Mouse (Mus musculus) heart, adult 9 months (tissue): ENCODE data around the gene Umad1.

Source experiments
- DNase-seq, 2 experiments: peaks; one replicate each; pipeline ENCODE4 v3.0.0; 2022; ENCODE audit warnings: low spot score in 2 of 2

The Umad1 gene

GRCm38 (mm10) chr6:8368198-8368864 lies 109.2 kb downstream of the Umad1 start:
- DNase-seq = no peak

DNA sequence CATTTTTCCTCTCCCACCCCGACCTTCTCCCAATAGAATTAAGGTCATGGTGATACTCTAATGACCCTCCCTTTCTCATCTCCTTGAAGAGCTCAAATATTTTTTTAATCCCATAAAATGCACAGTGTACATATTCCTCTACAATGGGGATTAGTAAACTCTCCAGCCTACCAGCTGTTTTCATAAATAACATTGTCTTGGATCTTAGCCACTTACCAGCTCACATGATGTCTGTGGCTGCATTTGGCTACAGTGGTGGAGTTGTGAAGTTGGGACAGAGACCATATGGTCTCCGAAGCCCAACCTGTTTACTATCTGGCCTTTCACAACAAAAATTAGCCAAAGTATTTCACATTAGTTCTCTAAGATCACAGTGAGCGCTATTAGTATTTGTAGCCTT lies 111.5 kb downstream of the Umad1 start:
- peak; percentile 29 to 33 for DNase-seq

DNA sequence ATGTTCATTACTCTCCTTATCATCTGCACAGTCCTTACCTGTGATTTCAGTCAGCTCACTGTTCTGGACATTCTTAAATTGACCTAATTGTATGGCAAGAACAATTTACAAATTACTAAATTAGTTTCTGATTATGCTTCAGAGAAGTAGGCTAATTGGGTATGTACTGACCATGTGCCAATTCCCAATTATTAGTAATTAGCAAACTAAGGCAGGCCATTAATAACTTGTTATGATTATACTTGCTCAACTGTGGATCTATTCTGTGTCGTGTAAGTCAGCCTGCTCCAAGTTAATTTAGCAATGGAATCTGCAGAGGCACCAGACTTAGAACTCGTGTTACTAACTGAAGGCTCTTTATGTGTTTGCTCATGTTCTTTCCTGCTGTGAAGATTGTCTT lies 114.0 kb downstream of the Umad1 start:
- no peak for DNase-seq

DNA sequence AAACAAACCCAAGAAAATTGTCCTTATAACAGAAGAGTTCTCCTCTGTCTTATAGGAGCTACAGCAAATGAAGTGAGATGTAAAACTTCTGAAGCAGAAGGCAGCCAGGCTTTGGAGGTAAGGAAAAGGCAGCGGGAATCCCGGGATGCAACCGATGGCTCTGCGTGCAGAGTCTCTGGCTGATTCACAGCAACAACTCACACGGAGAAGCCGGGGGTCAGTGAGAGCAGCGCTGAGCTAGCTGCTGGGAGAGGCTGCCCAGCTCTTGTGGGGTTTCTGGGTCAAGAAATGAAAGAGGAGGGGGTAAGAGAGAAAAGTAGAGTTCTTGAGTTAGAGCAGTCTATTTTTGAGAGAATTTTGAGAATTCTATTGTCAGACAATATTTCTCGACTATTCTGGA lies 114.8 kb downstream of the Umad1 start:
- DNase-seq = no peak

DNA sequence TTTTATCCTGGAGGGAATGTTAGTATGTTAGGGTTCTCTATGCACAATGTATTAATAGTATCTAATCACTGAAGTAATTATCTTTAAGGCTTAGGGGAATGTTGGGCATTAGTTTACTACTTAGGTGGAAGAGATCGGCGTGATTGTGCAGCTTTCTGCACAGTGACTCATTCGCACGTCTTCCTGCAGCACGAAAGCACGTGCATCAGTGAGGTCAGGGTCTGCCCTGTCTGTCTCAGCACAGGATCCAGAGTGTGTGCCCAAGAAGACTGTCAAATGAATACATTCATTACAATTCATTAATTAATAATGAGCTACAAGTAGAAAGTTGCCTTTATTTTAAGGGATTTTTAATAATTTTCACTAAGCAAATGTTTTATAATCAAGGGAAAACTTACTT lies 115.2 kb downstream of the Umad1 start:
- DNase-seq = no peak

- no peak for DNase-seq
Measured at GRCm38 (mm10) chr6:8374712-8375111, 115.6 kb downstream of the Umad1 start.

DNA sequence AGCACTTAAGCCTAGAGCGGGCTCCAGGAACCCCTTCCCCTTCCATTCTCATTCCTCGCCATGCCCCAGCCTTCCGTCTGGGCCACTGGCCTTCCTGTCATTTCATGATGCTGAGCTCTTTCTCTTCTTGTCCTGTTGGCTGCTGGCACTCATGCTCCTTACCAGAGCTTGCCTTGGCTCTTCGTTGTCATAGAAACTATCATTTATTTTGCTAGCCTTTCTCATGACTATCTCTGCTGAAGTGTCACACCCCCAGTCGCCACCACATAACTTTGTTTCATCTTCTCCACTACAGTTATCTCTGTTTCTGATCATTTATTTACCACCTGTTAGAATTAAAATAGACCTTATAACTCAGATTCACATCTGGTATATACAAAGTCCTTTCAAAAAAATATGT lies 117.3 kb downstream of the Umad1 start:
- no peak for DNase-seq

GRCm38 (mm10) chr6:8377667-8378066 lies 118.6 kb downstream of the Umad1 start:
- DNase-seq = no peak

DNA sequence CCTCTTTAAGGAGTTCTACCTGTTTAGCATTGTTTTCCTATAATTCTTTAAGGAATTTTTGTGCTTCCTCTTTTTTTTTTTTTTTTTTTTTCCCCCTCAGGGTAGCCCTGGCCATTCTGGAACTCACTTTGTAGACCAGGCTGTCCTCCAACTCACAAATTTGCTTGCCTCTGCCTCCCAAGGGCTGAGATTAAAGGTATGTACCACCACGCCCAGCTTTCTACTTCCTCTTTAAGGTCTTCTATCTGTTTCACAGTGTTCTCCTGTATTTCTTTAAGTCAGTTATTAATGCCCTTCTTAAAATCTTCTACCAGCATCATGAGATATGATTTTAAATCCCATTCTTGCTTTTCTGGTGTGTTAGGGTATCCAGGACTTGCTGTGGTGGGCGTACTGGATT lies 130.2 kb downstream of the Umad1 start:
- no peak for DNase-seq

- DNase-seq = no peak
Measured at GRCm38 (mm10) chr6:8390296-8390695, 131.2 kb downstream of the Umad1 start.

DNA sequence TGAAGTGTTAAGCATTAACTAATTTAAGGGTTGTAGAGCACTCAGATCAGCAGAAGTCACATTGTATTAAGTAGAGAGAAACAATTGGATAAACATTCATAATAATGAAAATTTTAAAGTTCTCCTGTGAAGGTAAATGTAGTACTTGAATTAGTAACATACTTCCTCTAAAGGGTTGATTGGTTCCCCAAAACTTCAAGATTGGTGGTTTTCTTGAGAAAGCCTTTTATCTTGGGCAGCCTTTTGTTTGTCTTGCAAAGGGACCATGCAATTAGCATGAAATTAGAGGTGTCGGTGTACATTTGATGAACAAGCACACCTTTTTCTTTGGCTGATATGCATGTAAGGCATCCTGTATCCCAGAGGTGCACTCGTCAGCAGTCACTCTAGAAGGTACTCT lies 131.8 kb downstream of the Umad1 start:
- no peak for DNase-seq

- DNase-seq = no peak
Measured at GRCm38 (mm10) chr6:8393029-8393428, 133.9 kb downstream of the Umad1 start.

DNA sequence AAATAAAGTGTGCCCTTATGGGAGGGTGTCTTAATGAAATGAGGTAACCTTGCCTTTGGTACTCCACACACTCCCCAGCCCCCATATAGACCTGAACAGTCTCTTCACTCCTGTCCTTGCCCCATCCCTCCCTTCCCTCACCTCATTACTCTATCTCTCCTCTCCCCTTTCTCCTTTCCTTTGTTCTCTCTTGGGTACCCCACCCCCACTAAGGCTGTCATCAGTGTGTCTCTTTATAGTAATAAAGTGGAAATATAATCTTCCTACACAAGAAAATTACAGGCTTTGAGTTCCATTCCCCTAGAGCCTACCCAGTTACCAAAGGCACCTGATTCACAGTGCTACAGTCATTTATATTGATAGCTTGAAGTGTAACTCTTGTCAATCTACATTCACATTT lies 135.0 kb downstream of the Umad1 start:
- DNase-seq = no peak

DNA sequence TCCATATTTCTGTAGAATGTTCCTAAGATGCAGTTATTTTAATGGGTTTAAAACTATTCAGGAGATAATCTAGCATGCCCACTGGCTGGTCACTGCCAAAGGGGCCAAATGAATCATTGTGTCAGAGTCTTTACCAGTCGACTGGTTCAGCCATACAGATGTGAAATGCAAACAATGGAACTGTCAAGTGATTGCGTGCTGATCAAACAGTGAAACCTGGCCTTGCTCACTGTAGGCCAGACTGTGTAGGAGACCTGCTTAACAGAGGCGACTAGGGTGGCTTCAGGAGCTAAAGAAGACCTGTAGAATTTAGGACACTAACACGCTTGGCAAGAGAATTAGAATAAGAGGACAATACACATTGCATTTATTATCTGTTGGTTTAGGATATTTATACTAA lies 136.0 kb downstream of the Umad1 start:
- no peak for DNase-seq

- no peak for DNase-seq
Measured at GRCm38 (mm10) chr6:8397252-8397651, 138.2 kb downstream of the Umad1 start.

DNA sequence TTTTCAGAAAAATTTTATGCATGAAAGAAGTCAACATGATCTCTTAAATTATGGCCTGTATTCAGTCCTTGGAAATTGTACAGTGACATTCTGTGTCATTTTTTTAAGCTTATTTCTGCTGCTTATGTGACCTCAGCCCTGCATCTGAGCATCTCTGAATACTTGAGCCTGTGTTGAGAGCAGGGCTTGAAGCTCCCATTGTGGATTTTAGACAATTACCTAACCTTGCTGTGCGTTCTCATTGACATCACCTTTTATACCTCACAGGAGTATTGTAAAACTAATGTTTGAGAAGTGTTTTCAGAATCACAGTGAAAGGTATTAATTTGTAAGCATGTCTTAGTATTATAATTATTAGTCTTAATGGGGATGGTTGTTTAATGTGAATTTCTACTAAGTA lies 140.6 kb downstream of the Umad1 start:
- no peak for DNase-seq

DNA sequence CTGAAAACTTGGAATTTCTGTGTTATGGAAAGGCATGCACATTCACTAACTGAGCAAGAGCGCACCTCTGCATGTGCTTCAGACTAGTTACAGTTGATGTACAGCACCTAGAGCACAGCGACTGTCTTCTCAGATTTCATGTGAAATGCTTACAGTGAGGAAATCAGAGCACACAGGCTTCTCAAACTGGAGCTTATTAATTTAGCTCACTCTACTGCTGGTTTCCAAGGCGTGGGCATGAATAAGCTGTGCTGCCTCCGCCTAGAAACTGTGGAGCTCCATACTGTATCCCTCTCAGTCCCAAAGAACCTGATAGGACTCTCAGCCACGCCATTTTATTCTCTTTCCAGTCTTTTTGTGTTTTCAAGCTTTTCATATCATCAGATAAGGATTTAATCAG lies 144.0 kb downstream of the Umad1 start:
- DNase-seq = no peak

GRCm38 (mm10) chr6:8405844-8406243 lies 146.8 kb downstream of the Umad1 start:
- DNase-seq = no peak

GRCm38 (mm10) chr6:8408332-8408731 lies 149.2 kb downstream of the Umad1 start:
- DNase-seq = no peak

GRCm38 (mm10) chr6:8409865-8410264 lies 150.8 kb downstream of the Umad1 start:
- DNase-seq = no peak

DNA sequence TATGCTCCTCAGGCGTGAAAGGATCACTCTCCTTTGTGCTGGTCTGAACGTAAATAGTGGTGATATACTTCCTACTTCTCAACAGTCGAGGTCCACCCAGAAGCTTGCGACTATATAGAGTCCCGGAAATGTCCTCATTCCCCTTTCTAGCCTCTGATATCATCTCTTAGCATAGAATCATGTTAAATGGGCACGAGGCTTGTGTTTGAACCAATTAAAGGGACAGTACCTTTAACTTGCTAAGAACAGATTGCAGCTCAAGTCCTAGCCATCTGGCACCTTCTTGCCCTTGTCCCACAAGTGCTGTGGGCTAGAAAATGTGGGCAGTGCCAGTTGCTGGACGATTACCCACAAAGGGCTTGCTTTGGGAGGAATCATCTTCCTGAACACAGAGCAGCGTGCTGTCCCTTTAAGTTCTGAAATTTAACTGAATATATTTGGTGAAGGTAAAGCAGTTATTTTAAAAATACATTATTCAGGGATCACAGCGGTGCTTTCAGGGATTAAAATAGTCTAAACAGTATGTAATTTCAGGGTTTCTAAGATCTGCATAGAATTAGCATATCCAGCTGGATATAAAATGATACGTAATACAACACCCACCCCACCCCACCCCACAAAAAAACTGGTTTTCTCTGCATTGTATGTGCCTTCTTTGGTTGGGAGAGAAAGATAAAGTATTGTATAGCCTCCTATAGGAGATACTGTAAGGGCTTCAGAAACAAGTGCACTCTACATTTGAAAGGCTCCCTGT lies 153.9 kb downstream of the Umad1 start:
- peak; percentile 13 to 38 for DNase-seq

GRCm38 (mm10) chr6:8414020-8414419 lies 154.9 kb downstream of the Umad1 start:
- no peak for DNase-seq

GRCm38 (mm10) chr6:8415823-8416222 lies 156.7 kb downstream of the Umad1 start:
- no peak for DNase-seq
